Mouse (Mus musculus): ENCODE measurements at regions not wholly inside any gene's neighbourhood (a gene's known extent, or its start where the extent isn't known, plus 50 kb on each side); places are given as distances from the start of the nearest gene placed in this dataset.

DNA sequence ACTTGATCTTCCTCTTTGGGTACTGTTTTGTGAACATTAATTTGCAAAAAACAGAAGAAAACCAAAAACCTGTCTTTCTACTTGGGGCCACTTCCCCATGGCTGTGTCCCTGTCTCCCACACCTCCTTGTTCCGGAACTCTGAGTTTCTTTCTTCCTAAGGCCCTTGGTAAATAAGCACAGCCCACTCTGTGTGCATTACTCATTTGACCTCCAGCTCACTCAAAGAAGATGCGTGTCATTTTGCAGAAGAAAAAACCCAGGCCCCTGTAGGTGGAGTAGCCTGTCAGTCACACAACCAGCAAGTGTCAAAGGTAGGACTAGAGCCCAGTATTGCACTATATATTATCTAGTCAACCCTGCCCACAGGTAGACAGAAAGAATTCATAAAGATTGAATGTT is 915.1 kb upstream of the Lrrc6 start:
- Histone ChIP-seq H3K9me3 (replicated peaks; ENCODE audit: control insufficient read depth, insufficient read depth, low read length, poor library complexity, severe bottlenecking) (no peaks in the 10 kb centered on the region), H3K36me3 (ENCODE audit: control insufficient read depth, insufficient read depth, low read length, poor library complexity, severe bottlenecking) (no peaks in the 10 kb centered on the region), H3K27ac (ENCODE audit: insufficient read depth, low read length) (no peak overlapping the region), H3K4me1 (ENCODE audit: control insufficient read depth, insufficient read depth, low read length) (no peaks in the 10 kb centered on the region), H3K9ac (ENCODE audit: low read depth, poor library complexity, severe bottlenecking) (no peak overlapping the region), H3K27me3 (ENCODE audit: control insufficient read depth, insufficient read depth, low read length, poor library complexity, severe bottlenecking) (no peaks in the 10 kb centered on the region), H3K4me3 (ENCODE audit: low read depth, low read length) (no peak overlapping the region)
- no peak for TF ChIP-seq POLR2A (IDR thresholded peaks at IDR 0.05; ENCODE audit: insufficient read depth, low read length)
- TF ChIP-seq CTCF (IDR thresholded peaks at IDR 0.05; ENCODE audit: low read depth, low read length), result no peak
- TF ChIP-seq EP300 (IDR thresholded peaks at IDR 0.05; ENCODE audit: insufficient read depth, low read depth, low read length), result no peak

DNA sequence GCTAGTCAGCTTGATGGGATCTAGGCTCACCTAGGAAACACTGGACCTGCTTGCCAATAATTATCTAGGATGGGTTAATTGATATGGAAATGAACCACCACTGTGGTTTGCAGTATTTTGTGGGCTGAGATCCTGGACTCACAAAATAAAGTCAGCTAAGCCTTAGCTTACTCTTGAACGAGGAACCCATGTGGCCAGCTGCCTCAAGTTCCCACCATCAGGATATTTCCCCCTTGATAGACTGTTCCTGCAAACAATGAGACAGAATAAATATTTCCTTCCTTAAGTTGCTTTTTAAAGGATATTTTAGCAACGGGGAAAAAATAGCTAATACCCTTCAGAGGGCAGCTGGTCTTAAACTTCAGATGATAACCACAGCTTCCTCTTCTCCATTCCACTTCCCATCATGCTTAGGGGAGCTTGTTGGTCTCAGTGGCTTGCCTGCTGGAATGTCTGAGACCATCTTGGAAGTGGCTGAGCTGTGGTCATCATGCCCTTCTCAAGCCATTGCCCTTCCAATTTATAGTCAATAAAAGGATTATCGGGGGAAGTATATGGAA is 913.7 kb upstream of the Lrrc6 start:
- no peaks in the 10 kb centered on the region for H3K9me3 ChIP-seq (replicated peaks; ENCODE audit: control insufficient read depth, insufficient read depth, low read length, poor library complexity, severe bottlenecking)
- no peak overlapping the region for H3K27ac ChIP-seq (ENCODE audit: insufficient read depth, low read length)
- H3K4me1 ChIP-seq (ENCODE audit: control insufficient read depth, insufficient read depth, low read length), result no peaks in the 10 kb centered on the region
- no peak overlapping the region for H3K9ac ChIP-seq (ENCODE audit: low read depth, poor library complexity, severe bottlenecking)
- no peak for TF ChIP-seq CTCF (IDR thresholded peaks at IDR 0.05; ENCODE audit: low read depth, low read length)
- TF ChIP-seq POLR2A (IDR thresholded peaks at IDR 0.05; ENCODE audit: insufficient read depth, low read length), result no peak
- no peak for TF ChIP-seq EP300 (IDR thresholded peaks at IDR 0.05; ENCODE audit: insufficient read depth, low read depth, low read length)
- H3K27me3 ChIP-seq (ENCODE audit: control insufficient read depth, insufficient read depth, low read length, poor library complexity, severe bottlenecking), result no peaks in the 10 kb centered on the region
- no peaks in the 10 kb centered on the region for H3K36me3 ChIP-seq (ENCODE audit: control insufficient read depth, insufficient read depth, low read length, poor library complexity, severe bottlenecking)
- no peak overlapping the region for H3K4me3 ChIP-seq (ENCODE audit: low read depth, low read length)

DNA sequence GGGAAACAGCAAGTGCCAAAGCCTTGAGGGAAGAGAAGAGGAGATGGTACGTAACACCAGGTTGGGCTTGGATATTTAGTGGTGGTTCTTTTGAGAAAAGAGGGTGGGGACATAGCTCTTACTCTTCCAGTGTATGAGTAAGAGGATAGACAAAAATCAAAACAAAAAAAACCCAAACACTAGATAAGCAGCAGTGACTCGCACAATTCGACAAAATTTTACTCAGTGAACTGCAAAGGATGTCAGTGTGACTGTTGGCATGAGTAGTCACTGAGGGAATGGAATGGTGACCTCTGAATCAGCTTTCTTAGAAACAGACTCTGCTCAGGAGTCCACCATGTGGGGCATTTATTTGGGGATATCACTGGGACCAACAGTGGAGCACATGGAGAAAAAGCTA is 912.9 kb upstream of the Lrrc6 start:
- no peak overlapping the region for H3K9ac ChIP-seq (ENCODE audit: low read depth, poor library complexity, severe bottlenecking)
- no peak overlapping the region for H3K27ac ChIP-seq (ENCODE audit: insufficient read depth, low read length)
- H3K36me3 ChIP-seq (ENCODE audit: control insufficient read depth, insufficient read depth, low read length, poor library complexity, severe bottlenecking), result no peaks in the 10 kb centered on the region
- H3K9me3 ChIP-seq (replicated peaks; ENCODE audit: control insufficient read depth, insufficient read depth, low read length, poor library complexity, severe bottlenecking), result no peaks in the 10 kb centered on the region
- H3K4me3 ChIP-seq (ENCODE audit: low read depth, low read length), result no peak overlapping the region
- no peaks in the 10 kb centered on the region for H3K27me3 ChIP-seq (ENCODE audit: control insufficient read depth, insufficient read depth, low read length, poor library complexity, severe bottlenecking)
- TF ChIP-seq CTCF (IDR thresholded peaks at IDR 0.05; ENCODE audit: low read depth, low read length), result no peak
- TF ChIP-seq POLR2A (IDR thresholded peaks at IDR 0.05; ENCODE audit: insufficient read depth, low read length), result no peak
- no peak for TF ChIP-seq EP300 (IDR thresholded peaks at IDR 0.05; ENCODE audit: insufficient read depth, low read depth, low read length)
- no peaks in the 10 kb centered on the region for H3K4me1 ChIP-seq (ENCODE audit: control insufficient read depth, insufficient read depth, low read length)

DNA sequence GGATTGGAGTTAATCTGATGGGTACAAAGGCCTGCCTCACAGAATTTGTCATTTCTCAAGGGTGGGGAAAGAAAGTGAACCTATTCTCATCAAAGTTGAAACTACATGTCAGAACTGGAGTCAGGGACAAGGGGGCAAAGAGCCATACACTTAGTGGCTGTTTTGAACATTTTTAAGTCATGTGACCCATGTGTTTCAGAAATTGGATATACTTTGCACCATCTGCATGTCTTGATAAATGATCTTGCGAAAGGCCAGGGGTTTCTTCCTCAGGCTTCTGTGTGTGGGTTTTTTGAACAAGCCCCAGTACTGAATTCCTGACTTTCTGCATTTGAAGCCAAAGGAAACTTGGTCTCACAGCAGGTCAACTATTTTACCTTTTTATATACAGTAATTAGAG is 911.7 kb upstream of the Lrrc6 start:
- Histone ChIP-seq H3K9me3 (replicated peaks; ENCODE audit: control insufficient read depth, insufficient read depth, low read length, poor library complexity, severe bottlenecking) (no peaks in the 10 kb centered on the region), H3K27ac (ENCODE audit: insufficient read depth, low read length) (no peak overlapping the region), H3K9ac (ENCODE audit: low read depth, poor library complexity, severe bottlenecking) (no peak overlapping the region), H3K4me3 (ENCODE audit: low read depth, low read length) (no peak overlapping the region), H3K27me3 (ENCODE audit: control insufficient read depth, insufficient read depth, low read length, poor library complexity, severe bottlenecking) (no peaks in the 10 kb centered on the region), H3K36me3 (ENCODE audit: control insufficient read depth, insufficient read depth, low read length, poor library complexity, severe bottlenecking) (no peaks in the 10 kb centered on the region), H3K4me1 (ENCODE audit: control insufficient read depth, insufficient read depth, low read length) (no peaks in the 10 kb centered on the region)
- TF ChIP-seq CTCF (IDR thresholded peaks at IDR 0.05; ENCODE audit: low read depth, low read length) (no peak), EP300 (IDR thresholded peaks at IDR 0.05; ENCODE audit: insufficient read depth, low read depth, low read length) (no peak), POLR2A (IDR thresholded peaks at IDR 0.05; ENCODE audit: insufficient read depth, low read length) (no peak)

DNA sequence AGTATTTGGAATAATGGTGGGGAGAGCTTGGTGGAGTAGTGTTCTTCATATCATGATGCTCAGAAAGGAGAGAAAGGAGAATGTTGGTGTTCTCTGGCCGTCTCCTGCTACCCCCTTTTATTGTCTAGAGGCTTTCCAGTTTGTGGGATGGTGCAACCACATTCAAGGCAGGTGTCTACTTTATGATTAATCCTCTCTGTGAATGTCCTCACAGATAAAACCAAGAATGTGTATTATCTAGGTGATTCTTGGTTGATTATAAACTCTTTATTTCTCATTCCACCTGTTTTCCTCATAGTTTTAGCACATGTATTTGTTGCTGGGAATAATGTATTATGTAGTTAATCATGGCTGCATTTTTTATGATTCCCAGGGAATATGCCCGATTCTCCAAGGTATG is 910.9 kb upstream of the Lrrc6 start:
- H3K4me3 ChIP-seq (ENCODE audit: low read depth, low read length), result no peak overlapping the region
- TF ChIP-seq EP300 (IDR thresholded peaks at IDR 0.05; ENCODE audit: insufficient read depth, low read depth, low read length), result no peak
- TF ChIP-seq POLR2A (IDR thresholded peaks at IDR 0.05; ENCODE audit: insufficient read depth, low read length), result no peak
- TF ChIP-seq CTCF (IDR thresholded peaks at IDR 0.05; ENCODE audit: low read depth, low read length), result no peak
- no peaks in the 10 kb centered on the region for H3K4me1 ChIP-seq (ENCODE audit: control insufficient read depth, insufficient read depth, low read length)
- no peaks in the 10 kb centered on the region for H3K27me3 ChIP-seq (ENCODE audit: control insufficient read depth, insufficient read depth, low read length, poor library complexity, severe bottlenecking)
- H3K27ac ChIP-seq (ENCODE audit: insufficient read depth, low read length), result no peak overlapping the region
- H3K36me3 ChIP-seq (ENCODE audit: control insufficient read depth, insufficient read depth, low read length, poor library complexity, severe bottlenecking), result no peaks in the 10 kb centered on the region
- no peak overlapping the region for H3K9ac ChIP-seq (ENCODE audit: low read depth, poor library complexity, severe bottlenecking)
- no peaks in the 10 kb centered on the region for H3K9me3 ChIP-seq (replicated peaks; ENCODE audit: control insufficient read depth, insufficient read depth, low read length, poor library complexity, severe bottlenecking)

DNA sequence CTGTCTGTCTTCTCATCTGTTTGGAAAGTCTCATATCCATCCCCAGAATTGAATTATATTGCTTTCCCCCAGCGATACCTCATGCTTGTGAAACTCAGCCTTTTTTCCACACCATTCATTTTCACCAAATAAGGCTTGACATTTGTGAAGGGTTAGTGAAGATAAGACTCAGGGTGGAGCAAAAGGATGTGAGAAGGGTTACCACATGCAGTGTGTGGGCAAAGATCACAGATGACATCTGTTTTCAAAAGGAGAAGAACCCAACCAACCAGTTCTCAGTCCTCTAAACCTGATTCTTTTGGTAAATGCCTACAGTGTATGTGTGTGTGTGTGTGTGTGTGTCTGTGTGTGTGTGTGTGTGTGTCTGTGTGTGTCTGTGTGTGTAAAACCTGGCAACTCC is 909.3 kb upstream of the Lrrc6 start:
- TF ChIP-seq EP300 (IDR thresholded peaks at IDR 0.05; ENCODE audit: insufficient read depth, low read depth, low read length) (no peak), POLR2A (IDR thresholded peaks at IDR 0.05; ENCODE audit: insufficient read depth, low read length) (no peak), CTCF (IDR thresholded peaks at IDR 0.05; ENCODE audit: low read depth, low read length) (no peak)
- no peak overlapping the region for H3K9ac ChIP-seq (ENCODE audit: low read depth, poor library complexity, severe bottlenecking)
- H3K4me3 ChIP-seq (ENCODE audit: low read depth, low read length), result no peak overlapping the region
- no peaks in the 10 kb centered on the region for H3K4me1 ChIP-seq (ENCODE audit: control insufficient read depth, insufficient read depth, low read length)
- no peaks in the 10 kb centered on the region for H3K9me3 ChIP-seq (replicated peaks; ENCODE audit: control insufficient read depth, insufficient read depth, low read length, poor library complexity, severe bottlenecking)
- no peaks in the 10 kb centered on the region for H3K36me3 ChIP-seq (ENCODE audit: control insufficient read depth, insufficient read depth, low read length, poor library complexity, severe bottlenecking)
- H3K27ac ChIP-seq (ENCODE audit: insufficient read depth, low read length), result no peak overlapping the region
- H3K27me3 ChIP-seq (ENCODE audit: control insufficient read depth, insufficient read depth, low read length, poor library complexity, severe bottlenecking), result no peaks in the 10 kb centered on the region

All from ES-Bruce4 (cell line).